Mouse (Mus musculus) embryo, embryonic 11 days (tissue): ENCODE measurements around the gene Sphkap.

Experiments
- DNase-seq: peaks from one replicate; pipeline ENCODE4 v3.0.0-alpha.2; 2015

Gene Sphkap

DNA sequence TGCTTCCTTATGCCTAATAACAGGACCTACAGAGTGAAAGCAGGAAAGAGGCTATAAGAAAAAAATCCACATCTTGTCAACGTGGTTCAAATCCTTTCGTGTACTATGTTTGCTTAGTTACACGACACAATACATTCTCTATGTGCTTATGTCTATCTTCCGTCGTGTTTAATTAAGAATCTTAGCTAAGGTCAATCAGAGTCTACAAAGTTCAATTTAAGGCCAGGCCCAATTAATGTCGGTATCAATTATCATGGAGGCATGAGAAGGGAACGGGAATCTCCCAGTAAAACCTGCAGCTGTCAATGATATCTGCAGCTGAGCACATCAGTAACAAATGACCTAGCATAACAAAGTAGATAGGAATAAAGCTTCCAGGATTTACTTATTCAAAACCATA lies 122.1 kb downstream of the Sphkap start:
- no peak for DNase-seq

DNA sequence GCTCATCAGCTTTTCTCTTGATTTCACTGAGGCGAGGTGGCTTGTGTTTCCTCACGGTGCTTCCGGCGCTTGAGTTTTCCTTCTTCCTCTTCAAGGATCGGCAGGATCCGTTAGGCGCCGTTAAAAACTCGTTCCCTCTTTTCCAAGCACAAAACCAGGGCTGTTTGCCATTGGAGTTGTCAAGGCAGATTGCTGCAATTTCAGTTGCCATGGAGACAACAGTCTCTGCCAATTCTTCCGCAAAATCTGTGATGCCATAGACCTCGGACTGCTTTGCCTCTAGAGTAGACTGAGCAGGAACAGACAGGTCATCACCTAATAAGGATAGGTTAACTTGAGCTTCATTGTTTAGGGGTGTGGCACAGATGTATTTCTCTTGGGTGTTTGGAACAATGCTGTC lies 131.0 kb downstream of the Sphkap start:
- DNase-seq: no peak

DNA sequence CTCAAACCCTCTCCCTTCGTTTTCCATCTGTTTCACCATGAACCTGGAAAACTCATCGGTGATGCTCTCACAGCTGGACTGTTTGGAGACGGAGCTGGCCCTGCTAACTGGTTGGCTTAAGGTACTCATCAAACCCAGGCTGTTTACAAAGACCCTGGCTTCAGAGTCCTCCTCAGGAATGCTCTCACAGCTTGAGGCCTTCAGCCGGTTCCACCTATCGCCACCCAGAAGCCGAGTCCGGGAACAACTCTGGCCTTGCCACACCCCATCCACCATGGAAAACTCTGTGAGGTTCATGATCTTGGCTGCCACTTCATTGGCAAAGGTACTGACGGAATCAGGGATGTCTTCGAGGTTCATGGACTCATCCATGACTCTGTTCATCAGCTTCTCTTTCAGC lies 131.4 kb downstream of the Sphkap start:
- no peak for DNase-seq

DNA sequence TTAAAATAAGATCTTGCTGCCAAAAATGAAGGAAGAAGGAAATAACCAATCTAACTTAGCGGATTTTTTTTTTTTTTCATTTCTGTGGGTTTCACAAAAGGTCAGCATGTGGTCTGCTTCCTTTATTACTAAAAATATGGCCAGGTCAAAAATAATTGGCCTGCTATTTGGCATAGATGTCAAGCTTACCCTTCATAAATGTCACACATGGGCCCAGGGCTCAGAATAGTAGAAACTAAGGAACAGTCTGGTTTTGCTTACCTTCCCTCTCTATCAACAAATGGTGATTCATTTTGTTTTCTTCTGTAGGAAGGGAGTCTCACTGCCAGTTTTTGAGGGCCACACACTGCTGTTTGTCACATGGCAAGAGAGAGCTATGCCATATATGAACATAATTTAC lies 156.3 kb downstream of the Sphkap start:
- no peak for DNase-seq

DNA sequence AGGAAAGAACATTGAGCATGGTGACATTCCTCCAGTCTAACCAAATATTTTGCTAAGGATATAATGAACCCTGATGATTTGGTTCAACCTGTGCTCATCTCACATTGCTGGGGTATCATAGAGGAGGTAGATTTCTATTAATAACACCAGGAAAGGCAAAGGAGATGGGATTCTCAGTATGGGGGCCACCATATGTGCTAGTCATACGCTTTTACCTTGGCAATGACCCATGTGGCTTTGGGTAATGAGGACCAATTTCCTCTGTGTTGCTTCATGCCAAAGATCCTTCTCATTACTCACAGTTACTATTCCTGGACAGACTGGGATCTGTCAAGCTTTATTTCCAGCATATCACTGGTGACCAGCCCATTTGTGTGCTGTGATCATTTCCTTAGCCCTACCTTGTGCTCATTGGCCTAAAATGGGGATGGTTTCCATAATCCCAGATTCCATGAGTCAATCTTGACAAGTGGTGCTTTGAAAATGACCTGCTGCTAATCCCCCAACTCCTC lies 159.7 kb downstream of the Sphkap start:
- DNase-seq: no peak

DNA sequence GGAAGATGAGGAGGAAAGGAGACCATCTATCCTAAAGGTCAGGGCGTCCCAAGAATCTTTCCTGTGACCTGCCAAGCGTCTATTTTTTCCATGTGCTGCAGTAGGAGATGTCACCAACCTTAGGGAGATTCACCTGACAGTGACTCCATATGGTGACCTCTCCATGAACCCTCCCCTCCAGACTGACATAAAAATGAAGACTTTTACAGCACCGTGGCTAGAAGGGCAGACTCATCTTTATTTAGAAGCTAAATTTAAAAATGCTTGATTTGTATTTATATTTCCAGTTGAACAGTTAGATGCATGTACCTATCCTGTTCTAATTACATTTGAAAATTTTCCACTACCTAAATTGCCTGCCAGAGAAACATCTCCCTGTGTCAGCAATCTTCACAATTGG lies 180.1 kb downstream of the Sphkap start:
- DNase-seq: no peak

DNA sequence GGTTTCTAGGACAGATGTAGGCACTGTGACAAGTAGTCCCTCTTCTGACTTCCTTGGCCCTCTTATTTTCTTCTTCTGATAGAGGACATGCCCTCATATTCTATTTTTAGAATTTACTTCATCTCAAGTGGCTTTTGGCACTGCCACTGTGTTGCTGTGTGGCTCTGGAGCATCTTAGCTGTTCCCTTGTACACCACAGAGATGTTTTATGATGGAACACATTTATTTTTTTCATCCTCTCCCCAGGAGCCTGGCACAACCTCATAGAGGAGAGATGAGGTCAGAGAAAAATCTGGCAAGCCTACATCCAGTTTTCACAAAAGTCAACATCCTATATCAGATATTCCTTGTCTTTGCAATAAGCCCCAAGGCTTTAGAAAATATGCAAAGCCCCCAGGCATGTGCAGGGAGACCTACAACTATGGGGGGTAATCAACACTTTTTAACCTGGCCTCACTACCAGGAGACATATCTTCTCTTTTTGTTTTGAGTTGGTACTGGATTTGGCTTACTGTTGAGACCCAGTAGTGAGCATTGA lies 183.5 kb downstream of the Sphkap start:
- no peak for DNase-seq

DNA sequence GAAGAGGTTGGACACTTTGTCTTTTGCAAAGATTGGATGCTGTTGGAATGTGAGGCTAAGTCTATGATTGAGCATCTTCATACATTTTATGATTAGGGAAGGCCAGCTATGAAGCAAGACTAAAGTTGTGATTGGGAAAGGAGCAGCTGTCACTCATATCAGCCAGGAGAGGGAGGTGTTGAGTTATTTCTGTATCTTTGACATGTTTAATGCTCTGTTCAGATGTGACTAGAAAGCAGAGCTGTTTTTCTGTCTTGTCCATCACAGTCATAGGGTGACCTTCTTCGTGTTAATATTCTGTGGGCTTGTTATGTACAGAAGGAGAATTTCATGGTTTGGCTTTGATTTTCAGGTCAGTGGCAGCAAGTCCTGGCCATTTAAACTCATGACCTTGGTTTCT lies 184.9 kb downstream of the Sphkap start:
- DNase-seq: peak; percentile 11

DNA sequence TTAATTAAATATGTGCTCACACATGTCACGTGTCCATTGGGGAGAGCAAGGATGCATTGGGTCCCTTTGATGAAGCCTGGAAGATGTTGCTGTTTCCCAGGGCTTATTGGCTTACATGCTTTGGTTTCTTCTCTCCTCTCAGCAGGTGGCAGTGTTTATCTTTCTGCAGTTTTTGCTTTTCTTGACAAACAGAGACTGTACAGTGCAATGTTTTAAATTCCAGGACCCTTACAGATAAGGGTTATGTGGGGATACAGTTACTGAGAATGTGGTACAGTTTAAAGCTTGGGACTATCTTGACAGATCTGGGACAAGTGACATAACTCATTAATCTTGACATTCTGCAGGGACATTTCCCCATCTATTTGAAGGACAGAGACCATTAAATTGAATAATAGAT lies 189.7 kb downstream of the Sphkap start:
- DNase-seq: peak; percentile 40

DNA sequence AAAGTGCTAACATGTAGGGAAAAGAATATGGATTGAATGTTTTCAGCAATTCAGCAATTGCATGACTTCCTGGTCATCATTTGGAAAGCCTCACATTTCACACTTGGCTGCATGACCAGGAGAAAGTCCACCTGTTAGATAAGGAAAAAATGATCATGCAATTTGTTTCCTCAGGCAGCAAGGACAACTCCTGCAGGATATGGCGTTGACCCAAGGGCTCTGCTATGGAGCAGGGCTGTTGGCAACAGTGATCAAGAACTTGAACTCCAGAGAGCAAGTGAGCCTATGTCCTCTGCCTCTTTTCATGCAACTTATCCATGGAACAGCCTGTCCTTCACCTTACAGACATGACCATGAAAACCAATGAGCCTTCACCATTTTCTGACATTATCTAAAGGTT lies 198.0 kb downstream of the Sphkap start:
- no peak for DNase-seq
